Mouse (Mus musculus): ENCODE measurements around the gene Fam50b. TPM values are rescaled to one million over a fixed set of nuclear protein-coding genes. Genes with fewer than 3 reads are reported as not detected.
A peak's percentile ranks its signal among the peaks of the same experiment; 100 is the strongest.

Fam50b gene
- polyA plus RNA-seq, 1 experiment from 2014 or later, result not detected

GRCm38 (mm10) chr13:34748530-34748929 is 13.9 kb downstream of the Fam50b start:
- Histone ChIP-seq H3K27ac (ENCODE audit: low read depth, low read length) (no peak overlapping the region), H3K36me3 (ENCODE audit: control insufficient read depth, insufficient read depth, low read length) (no peaks in the 10 kb centered on the region), H3K9me3 (ENCODE audit: control insufficient read depth, low read length) (peaks cover 6% of the 10 kb centered on the region; the same call in 1 of the 2 replicates), H3K27me3 (ENCODE audit: control insufficient read depth, insufficient read depth, low read length) (no peaks in the 10 kb centered on the region), H3K4me3 (ENCODE audit: low read depth, low read length) (no peak overlapping the region), H3K9ac (ENCODE audit: low read length) (no peak overlapping the region), H3K4me1 (ENCODE audit: control insufficient read depth, insufficient read depth, low read length) (no peaks in the 10 kb centered on the region), H3K4me2 (no peak overlapping the region)
- 46% methylated on average over 3 of the region's 3 CpGs for WGBS
- DNase-seq (ENCODE audit: low spot score, missing footprints) (no peak), ATAC-seq (ENCODE audit: low FRiP score) (no peak)

GRCm38 (mm10) chr13:34759202-34759601 is 24.6 kb downstream of the Fam50b start:
- Histone ChIP-seq H3K27me3 (ENCODE audit: control insufficient read depth, insufficient read depth, low read length) (no peaks in the 10 kb centered on the region), H3K9me3 (ENCODE audit: control insufficient read depth, low read length) (no peaks in the 10 kb centered on the region), H3K4me3 (ENCODE audit: low read depth, low read length) (no peak overlapping the region), H3K27ac (ENCODE audit: low read depth, low read length) (no peak overlapping the region), H3K4me1 (ENCODE audit: control insufficient read depth, insufficient read depth, low read length) (peaks cover 8% of the 10 kb centered on the region), H3K4me2 (no peak overlapping the region), H3K36me3 (ENCODE audit: control insufficient read depth, insufficient read depth, low read length) (no peaks in the 10 kb centered on the region), H3K9ac (ENCODE audit: low read length) (no peak overlapping the region)
- ATAC-seq (ENCODE audit: low FRiP score), result no peak
- no peak for DNase-seq (ENCODE audit: low spot score, missing footprints)
- 94% methylated on average over 9 of the region's 9 CpGs for WGBS

- 2% methylated on average over 7 of the region's 7 CpGs for WGBS
- peaks cover 8% of the 10 kb centered on the region for H3K4me1 ChIP-seq (ENCODE audit: control insufficient read depth, insufficient read depth, low read length)
- H3K4me2 ChIP-seq, result peak overlapping the region; percentile 17; the same call in 1 of the 2 replicates
- H3K27me3 ChIP-seq (ENCODE audit: control insufficient read depth, insufficient read depth, low read length), result no peaks in the 10 kb centered on the region
- no peak overlapping the region for H3K4me3 ChIP-seq (ENCODE audit: low read depth, low read length)
- DNase-seq (ENCODE audit: low spot score, missing footprints) (peak; percentile 88), ATAC-seq (ENCODE audit: low FRiP score) (peak; percentile 85)
- H3K9me3 ChIP-seq (ENCODE audit: control insufficient read depth, low read length), result no peaks in the 10 kb centered on the region
- no peak overlapping the region for H3K9ac ChIP-seq (ENCODE audit: low read length)
- H3K27ac ChIP-seq (ENCODE audit: low read depth, low read length), result peak overlapping the region; percentile 42; the same call in 1 of the 2 replicates
- no peaks in the 10 kb centered on the region for H3K36me3 ChIP-seq (ENCODE audit: control insufficient read depth, insufficient read depth, low read length)
Observed at GRCm38 (mm10) chr13:34760518-34761287, 26.1 kb downstream of the Fam50b start.

GRCm38 (mm10) chr13:34762136-34762535 is 27.5 kb downstream of the Fam50b start:
- ATAC-seq (ENCODE audit: low FRiP score) (no peak), DNase-seq (ENCODE audit: low spot score, missing footprints) (no peak)
- Histone ChIP-seq H3K27ac (ENCODE audit: low read depth, low read length) (no peak overlapping the region), H3K4me2 (no peak overlapping the region), H3K27me3 (ENCODE audit: control insufficient read depth, insufficient read depth, low read length) (no peaks in the 10 kb centered on the region), H3K9me3 (ENCODE audit: control insufficient read depth, low read length) (no peaks in the 10 kb centered on the region), H3K4me1 (ENCODE audit: control insufficient read depth, insufficient read depth, low read length) (peaks cover 8% of the 10 kb centered on the region), H3K4me3 (ENCODE audit: low read depth, low read length) (no peak overlapping the region), H3K9ac (ENCODE audit: low read length) (no peak overlapping the region), H3K36me3 (ENCODE audit: control insufficient read depth, insufficient read depth, low read length) (no peaks in the 10 kb centered on the region)
- 67% methylated on average over 5 of the region's 5 CpGs for WGBS

- no peak overlapping the region for H3K27ac ChIP-seq (ENCODE audit: low read depth, low read length)
- H3K36me3 ChIP-seq (ENCODE audit: control insufficient read depth, insufficient read depth, low read length), result no peaks in the 10 kb centered on the region
- no peak overlapping the region for H3K9ac ChIP-seq (ENCODE audit: low read length)
- 35% methylated on average over 4 of the region's 4 CpGs for WGBS
- H3K27me3 ChIP-seq (ENCODE audit: control insufficient read depth, insufficient read depth, low read length), result no peaks in the 10 kb centered on the region
- peaks cover 8% of the 10 kb centered on the region for H3K4me1 ChIP-seq (ENCODE audit: control insufficient read depth, insufficient read depth, low read length)
- DNase-seq (ENCODE audit: low spot score, missing footprints) (no peak), ATAC-seq (ENCODE audit: low FRiP score) (no peak)
- H3K4me3 ChIP-seq (ENCODE audit: low read depth, low read length), result no peak overlapping the region
- H3K9me3 ChIP-seq (ENCODE audit: control insufficient read depth, low read length), result no peaks in the 10 kb centered on the region
- H3K4me2 ChIP-seq, result no peak overlapping the region
Observed at GRCm38 (mm10) chr13:34762865-34763264, 28.2 kb downstream of the Fam50b start.

- peaks cover 8% of the 10 kb centered on the region for H3K4me1 ChIP-seq (ENCODE audit: control insufficient read depth, insufficient read depth, low read length)
- DNase-seq (ENCODE audit: low spot score, missing footprints) (no peak), ATAC-seq (ENCODE audit: low FRiP score) (no peak)
- H3K9me3 ChIP-seq (ENCODE audit: control insufficient read depth, low read length), result no peaks in the 10 kb centered on the region
- no peak overlapping the region for H3K9ac ChIP-seq (ENCODE audit: low read length)
- no peaks in the 10 kb centered on the region for H3K27me3 ChIP-seq (ENCODE audit: control insufficient read depth, insufficient read depth, low read length)
- H3K4me2 ChIP-seq, result no peak overlapping the region
- no peak overlapping the region for H3K4me3 ChIP-seq (ENCODE audit: low read depth, low read length)
- WGBS, result 89% methylated on average over 5 of the region's 5 CpGs
- H3K36me3 ChIP-seq (ENCODE audit: control insufficient read depth, insufficient read depth, low read length), result no peaks in the 10 kb centered on the region
- H3K27ac ChIP-seq (ENCODE audit: low read depth, low read length), result no peak overlapping the region
Observed at GRCm38 (mm10) chr13:34765269-34765668, 30.6 kb downstream of the Fam50b start.

GRCm38 (mm10) chr13:34766572-34766971 is 31.9 kb downstream of the Fam50b start:
- Histone ChIP-seq H3K4me2 (no peak overlapping the region), H3K4me1 (ENCODE audit: control insufficient read depth, insufficient read depth, low read length) (no peaks in the 10 kb centered on the region), H3K27ac (ENCODE audit: low read depth, low read length) (no peak overlapping the region), H3K9ac (ENCODE audit: low read length) (no peak overlapping the region), H3K9me3 (ENCODE audit: control insufficient read depth, low read length) (no peaks in the 10 kb centered on the region), H3K36me3 (ENCODE audit: control insufficient read depth, insufficient read depth, low read length) (no peaks in the 10 kb centered on the region), H3K4me3 (ENCODE audit: low read depth, low read length) (no peak overlapping the region), H3K27me3 (ENCODE audit: control insufficient read depth, insufficient read depth, low read length) (no peaks in the 10 kb centered on the region)
- no peak for DNase-seq (ENCODE audit: low spot score, missing footprints)
- 79% methylated on average over 4 of the region's 4 CpGs for WGBS
- no peak for ATAC-seq (ENCODE audit: low FRiP score)

- DNase-seq (ENCODE audit: low spot score, missing footprints), result no peak
- H3K36me3 ChIP-seq (ENCODE audit: control insufficient read depth, insufficient read depth, low read length), result no peaks in the 10 kb centered on the region
- WGBS, result 88% methylated on average over 18 of the region's 18 CpGs
- H3K27me3 ChIP-seq (ENCODE audit: control insufficient read depth, insufficient read depth, low read length), result no peaks in the 10 kb centered on the region
- no peaks in the 10 kb centered on the region for H3K9me3 ChIP-seq (ENCODE audit: control insufficient read depth, low read length)
- H3K4me1 ChIP-seq (ENCODE audit: control insufficient read depth, insufficient read depth, low read length), result no peaks in the 10 kb centered on the region
- H3K27ac ChIP-seq (ENCODE audit: low read depth, low read length), result no peak overlapping the region
- no peak overlapping the region for H3K9ac ChIP-seq (ENCODE audit: low read length)
- H3K4me3 ChIP-seq (ENCODE audit: low read depth, low read length), result no peak overlapping the region
- H3K4me2 ChIP-seq, result no peak overlapping the region
- ATAC-seq (ENCODE audit: low FRiP score), result no peak
Observed at GRCm38 (mm10) chr13:34767527-34768292, 33.1 kb downstream of the Fam50b start.

GRCm38 (mm10) chr13:34776767-34777166 is 42.1 kb downstream of the Fam50b start:
- Histone ChIP-seq H3K9ac (ENCODE audit: low read length) (no peak overlapping the region), H3K4me2 (no peak overlapping the region), H3K9me3 (ENCODE audit: control insufficient read depth, low read length) (no peaks in the 10 kb centered on the region), H3K27ac (ENCODE audit: low read depth, low read length) (no peak overlapping the region), H3K27me3 (ENCODE audit: control insufficient read depth, insufficient read depth, low read length) (no peaks in the 10 kb centered on the region), H3K4me3 (ENCODE audit: low read depth, low read length) (no peak overlapping the region), H3K36me3 (ENCODE audit: control insufficient read depth, insufficient read depth, low read length) (no peaks in the 10 kb centered on the region), H3K4me1 (ENCODE audit: control insufficient read depth, insufficient read depth, low read length) (no peaks in the 10 kb centered on the region)
- DNase-seq (ENCODE audit: low spot score, missing footprints) (no peak), ATAC-seq (ENCODE audit: low FRiP score) (no peak)
- 88% methylated on average over 3 of the region's 3 CpGs for WGBS

Measured in midbrain, embryonic 11.5 days (tissue).